Mouse (Mus musculus) embryonic fibroblast, embryonic 13.5 days (primary cell): ENCODE measurements at regions not wholly inside any gene's neighbourhood (a gene's known extent, or its start where the extent isn't known, plus 50 kb on each side); places are given as distances from the start of the nearest gene placed in this dataset.

ENCODE experiments used
- CTCF ChIP-seq: IDR thresholded peaks from 2 replicates; pipeline ENCODE4 v1.5.1; 2011; ENCODE audit warnings: mild to moderate bottlenecking, control low read depth, low read length, moderate library complexity, borderline replicate concordance; ENCODE audit not compliant: insufficient read depth
- POLR2A ChIP-seq: IDR thresholded peaks from 2 replicates; pipeline ENCODE4 v1.6.1; 2011; ENCODE audit warnings: low read depth, mild to moderate bottlenecking, control low read depth, low read length, moderate library complexity

- TF ChIP-seq CTCF (no peak), POLR2A (no peak)
Measured at GRCm38 (mm10) chr12:99632988-99633387, 69.6 kb upstream of the Foxn3 start.
